Mouse (Mus musculus) bone marrow, adult 2 months (tissue): ENCODE measurements around the gene Emsy.

ENCODE experiments used
- CTCF ChIP-seq: fragments of 200-500 bp; IDR thresholded peaks from 2 replicates; pipeline ENCODE4 v1.5.1; 2011; ENCODE audit warnings: low read length, control low read depth; ENCODE audit not compliant: control insufficient read depth, insufficient read depth
- POLR2A ChIP-seq: fragments of 200-500 bp; IDR thresholded peaks from 2 replicates; pipeline ENCODE4 v1.6.1; 2011; ENCODE audit warnings: low read depth, mild to moderate bottlenecking, control low read depth, low read length, borderline replicate concordance; ENCODE audit not compliant: control insufficient read depth

GRCm38 (mm10) chr7:98667956-98668746, 11.6 kb upstream of the Emsy start:
- TF ChIP-seq CTCF (no peak), POLR2A (no peak)
